ENCODE assay signal across 24 mouse cellular contexts in the genomic region with DNA sequence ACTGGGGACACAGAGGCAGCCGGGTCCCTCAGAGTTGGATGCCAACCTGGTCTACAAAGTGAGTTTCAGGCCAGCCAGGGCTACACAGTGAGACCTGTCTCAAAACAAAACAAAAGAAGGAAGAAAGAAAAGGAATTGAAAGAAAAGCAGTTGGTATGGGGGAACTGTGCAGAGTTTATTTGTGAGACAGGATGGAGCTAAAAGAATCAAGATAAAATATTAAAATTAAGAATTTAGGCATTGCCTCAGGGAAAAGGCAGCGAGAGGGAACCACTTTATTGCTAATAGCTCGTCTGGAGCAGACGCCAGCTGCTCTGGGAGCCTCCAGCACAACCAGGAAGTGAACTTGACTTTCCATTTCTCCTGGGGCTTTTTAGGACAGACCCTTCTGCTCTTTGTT. TPM values are rescaled to one million over a fixed set of nuclear protein-coding genes. Genes with fewer than 3 reads are reported as not detected.
DNase-seq lines count a peak whose midpoint lies in the region; ATAC-seq and TF ChIP-seq lines count a peak whose summit lies in the region.
"Had no signal": no experiment of that assay in that cellular context is flagged by ENCODE, and none has a peak within 500 bp of the region (broad histone marks: within the 10 kb centered on the region; RNA-seq: fewer than 3 reads in every experiment).

No protein-coding gene starts in this region.

- no peak overlapping the region for H3K4me2 ChIP-seq in kidney, embryonic 16.5 days (replicated peaks; ENCODE audit: low read depth, low read length)
- H3K4me2 ChIP-seq in neural tube, embryonic 13.5 days, result no peak overlapping the region
- no peak overlapping the region for H3K4me2 ChIP-seq in neural tube, embryonic 15.5 days
- no peak overlapping the region for H3K4me2 ChIP-seq in liver, embryonic 15.5 days
- H3K4me2 ChIP-seq: forebrain, embryonic 13.5 days; hindbrain, embryonic 12.5 days; neural tube, embryonic 12.5 days had no signal

- peak; percentile 15 for DNase-seq in kidney, adult 2 months
- peak; percentile 14 for DNase-seq in splenic B cell, adult 2 months (ENCODE audit: low read depth, low spot score)
- DNase-seq in cerebellum, adult 9-11 months, result no peak
- DNase-seq in heart, postnatal 4 days, result no peak
- DNase-seq: adrenal gland, postnatal 25 days; cerebellum, adult 11-12 months; cerebellum, postnatal 36 days; gastrocnemius, postnatal 25 days; kidney, postnatal 25 days; left cerebral cortex, postnatal 4 days; lung, postnatal 14 days; right cerebral cortex, postnatal 25 days; thymus, adult 2 months had no signal

- H3K9ac ChIP-seq in kidney, embryonic 16.5 days (replicated peaks; ENCODE audit: low read length), result no peak overlapping the region
- no peak overlapping the region for H3K9ac ChIP-seq in neural tube, embryonic 13.5 days
- H3K9ac ChIP-seq in neural tube, embryonic 15.5 days (replicated peaks), result no peak overlapping the region
- no peak overlapping the region for H3K9ac ChIP-seq in liver, embryonic 15.5 days
- H3K9ac ChIP-seq: forebrain, embryonic 13.5 days; hindbrain, embryonic 12.5 days; liver, embryonic 14.5 days; neural tube, embryonic 12.5 days had no signal

- H3K4me1 ChIP-seq in kidney, adult 2 months (ENCODE audit: control insufficient read depth, insufficient read depth, low read length), result peaks cover 10% of the 10 kb centered on the region; the same call in 1 of the 2 replicates
- H3K4me1 ChIP-seq in kidney, embryonic 16.5 days (ENCODE audit: insufficient read depth, low read length), result peaks cover 9% of the 10 kb centered on the region
- peaks cover 15% of the 10 kb centered on the region for H3K4me1 ChIP-seq in neural tube, embryonic 13.5 days (replicated peaks)
- peaks cover 10% of the 10 kb centered on the region for H3K4me1 ChIP-seq in neural tube, embryonic 15.5 days
- H3K4me1 ChIP-seq in liver, embryonic 15.5 days (replicated peaks), result peaks cover 31% of the 10 kb centered on the region
- H3K4me1 ChIP-seq: neural tube, embryonic 12.5 days had no signal

- no peaks in the 10 kb centered on the region for H3K36me3 ChIP-seq in kidney, adult 2 months (ENCODE audit: control insufficient read depth, insufficient read depth, low read length)
- peaks cover 12% of the 10 kb centered on the region for H3K36me3 ChIP-seq in kidney, embryonic 16.5 days (ENCODE audit: insufficient read depth, low read length)
- H3K36me3 ChIP-seq in neural tube, embryonic 13.5 days, result peaks cover 13% of the 10 kb centered on the region
- H3K36me3 ChIP-seq in neural tube, embryonic 15.5 days, result peaks cover 9% of the 10 kb centered on the region
- peaks cover 31% of the 10 kb centered on the region for H3K36me3 ChIP-seq in liver, embryonic 15.5 days (replicated peaks)
- H3K36me3 ChIP-seq in splenic B cell, adult 2 months (ENCODE audit: control insufficient read depth, insufficient read depth, low read length, poor library complexity, severe bottlenecking), result peaks cover 2% of the 10 kb centered on the region; the same call in 1 of the 2 replicates

- H3K4me3 ChIP-seq in kidney, adult 2 months (ENCODE audit: insufficient read depth, low read depth, low read length), result no peak overlapping the region
- no peak overlapping the region for H3K4me3 ChIP-seq in kidney, embryonic 16.5 days (ENCODE audit: low read length)
- no peak overlapping the region for H3K4me3 ChIP-seq in neural tube, embryonic 13.5 days
- H3K4me3 ChIP-seq in neural tube, embryonic 15.5 days (replicated peaks), result no peak overlapping the region
- H3K4me3 ChIP-seq in liver, embryonic 15.5 days (replicated peaks), result no peak overlapping the region
- H3K4me3 ChIP-seq: erythroblast, embryonic 14.5 days; forebrain, embryonic 13.5 days; hindbrain, embryonic 12.5 days; left cerebral cortex, adult 2 months; megakaryocyte, embryonic 14.5 days; neural tube, embryonic 12.5 days had no signal

- no peak overlapping the region for H3K27ac ChIP-seq in kidney, adult 2 months (ENCODE audit: insufficient read depth, low read depth, low read length)
- no peak overlapping the region for H3K27ac ChIP-seq in kidney, embryonic 16.5 days (ENCODE audit: low read length)
- H3K27ac ChIP-seq in neural tube, embryonic 13.5 days (replicated peaks), result peak overlapping the region; percentile 71; the same call in 1 of the 2 replicates
- H3K27ac ChIP-seq in neural tube, embryonic 15.5 days (replicated peaks), result no peak overlapping the region
- 0 out of 2 replicates have a peak overlapping the region, but pooled peaks have one; percentile 15 for H3K27ac ChIP-seq in liver, embryonic 15.5 days (replicated peaks)
- H3K27ac ChIP-seq: forebrain, embryonic 13.5 days; hindbrain, embryonic 12.5 days; left cerebral cortex, adult 2 months; liver, embryonic 14.5 days; neural tube, embryonic 12.5 days had no signal

- 45% methylated on average over 4 of the region's 4 CpGs for WGBS in kidney, adult 2 months
- WGBS in kidney, embryonic 16.5 days, result 50% methylated on average over 4 of the region's 4 CpGs
- 20% methylated on average over 4 of the region's 4 CpGs for WGBS in neural tube, embryonic 13.5 days
- WGBS in neural tube, embryonic 15.5 days, result 35% methylated on average over 4 of the region's 4 CpGs
- 61% methylated on average over 4 of the region's 4 CpGs for WGBS in liver, embryonic 15.5 days (ENCODE audit: insufficient replicate concordance)

- ATAC-seq in kidney, embryonic 16.5 days (ENCODE audit: low FRiP score, low TSS enrichment), result no peak
- no peak for ATAC-seq in neural tube, embryonic 13.5 days (ENCODE audit: low read depth)
- ATAC-seq in neural tube, embryonic 15.5 days (ENCODE audit: low FRiP score), result no peak
- no peak for ATAC-seq in liver, embryonic 15.5 days (ENCODE audit: insufficient read depth)
- ATAC-seq: forebrain, embryonic 13.5 days had no signal

- TF ChIP-seq POLR2A in kidney, adult 2 months (IDR thresholded peaks at IDR 0.05; ENCODE audit: low read depth, low read length), result no peak

- no peaks in the 10 kb centered on the region for H3K9me3 ChIP-seq in kidney, embryonic 16.5 days (ENCODE audit: low read length)
- no peaks in the 10 kb centered on the region for H3K9me3 ChIP-seq in neural tube, embryonic 13.5 days
- H3K9me3 ChIP-seq in neural tube, embryonic 15.5 days (replicated peaks), result no peaks in the 10 kb centered on the region
- H3K9me3 ChIP-seq in liver, embryonic 15.5 days (replicated peaks), result no peaks in the 10 kb centered on the region
- H3K9me3 ChIP-seq: forebrain, embryonic 13.5 days; hindbrain, embryonic 12.5 days; megakaryocyte, embryonic 14.5 days; neural tube, embryonic 12.5 days had no signal

- TF ChIP-seq CTCF in kidney, adult 2 months (conservative IDR thresholded peaks at IDR 0.05; ENCODE audit: insufficient read depth, insufficient read length, low read depth, low read length), result no peak

- no peaks in the 10 kb centered on the region for H3K27me3 ChIP-seq in kidney, adult 2 months (replicated peaks; ENCODE audit: control insufficient read depth, insufficient read depth, low read length)
- no peaks in the 10 kb centered on the region for H3K27me3 ChIP-seq in kidney, embryonic 16.5 days (ENCODE audit: insufficient read depth, low read length)
- no peaks in the 10 kb centered on the region for H3K27me3 ChIP-seq in neural tube, embryonic 13.5 days
- H3K27me3 ChIP-seq in neural tube, embryonic 15.5 days (replicated peaks), result no peaks in the 10 kb centered on the region
- H3K27me3 ChIP-seq in liver, embryonic 15.5 days, result no peaks in the 10 kb centered on the region
- no peaks in the 10 kb centered on the region for H3K27me3 ChIP-seq in splenic B cell, adult 2 months (ENCODE audit: control insufficient read depth, insufficient read depth, low read length, poor library complexity, severe bottlenecking)
- H3K27me3 ChIP-seq: forebrain, embryonic 13.5 days; hindbrain, embryonic 12.5 days; megakaryocyte, embryonic 14.5 days; neural tube, embryonic 12.5 days had no signal

RNA-seq across cellular contexts. Expression of a gene that starts 3.9 kb away (rescaled TPM):
- 34.0 and 34.5 TPM in 2 replicates for polyA plus RNA-seq in kidney, adult 2 months (2012; rRNA removed)
- 71.7 and 84.3 TPM in 2 replicates for polyA plus RNA-seq in kidney, embryonic 16.5 days (2015; fragmentation: Nextera tagmentation; extraction: Ambion mirVana)
- 51.4 and 57.7 TPM in 2 replicates for polyA plus RNA-seq in neural tube, embryonic 13.5 days (2015; fragmentation: Nextera tagmentation; extraction: Ambion mirVana)
- polyA plus RNA-seq in neural tube, embryonic 15.5 days (2015; fragmentation: Nextera tagmentation; extraction: Ambion mirVana), result 35.6 and 41.6 TPM in 2 replicates
- polyA plus RNA-seq in liver, embryonic 15.5 days (2015; fragmentation: Nextera tagmentation; extraction: Ambion mirVana), result 27.0 and 28.0 TPM in 2 replicates
- 10 to 100 TPM; 68.9 to 73.5 TPM for total RNA-seq in heart, postnatal 4 days (2021)

RNA-seq across cellular contexts. Expression of a gene that starts 17.4 kb away (rescaled TPM):
- 2.8 and 3.5 TPM in 2 replicates for polyA plus RNA-seq in kidney, adult 2 months (2012; rRNA removed)
- 3.4 and 3.5 TPM in 2 replicates for polyA plus RNA-seq in kidney, embryonic 16.5 days (2015; fragmentation: Nextera tagmentation; extraction: Ambion mirVana)
- 2.7 and 3.6 TPM in 2 replicates for polyA plus RNA-seq in neural tube, embryonic 13.5 days (2015; fragmentation: Nextera tagmentation; extraction: Ambion mirVana)
- polyA plus RNA-seq in neural tube, embryonic 15.5 days (2015; fragmentation: Nextera tagmentation; extraction: Ambion mirVana), result 1.8 and 2.0 TPM in 2 replicates
- 2.0 and 2.5 TPM in 2 replicates for polyA plus RNA-seq in liver, embryonic 15.5 days (2015; fragmentation: Nextera tagmentation; extraction: Ambion mirVana)
- total RNA-seq in heart, postnatal 4 days (2021), result 10 to 100 TPM; 17.6 to 18.2 TPM

RNA-seq across cellular contexts. Expression of a gene that starts 17.5 kb away (rescaled TPM):
- polyA plus RNA-seq in kidney, adult 2 months (2012; rRNA removed), result 0.31 and 0.48 TPM in 2 replicates
- 26.5 and 32.3 TPM in 2 replicates for polyA plus RNA-seq in kidney, embryonic 16.5 days (2015; fragmentation: Nextera tagmentation; extraction: Ambion mirVana)
- 15.8 TPM in 2 replicates for polyA plus RNA-seq in neural tube, embryonic 13.5 days (2015; fragmentation: Nextera tagmentation; extraction: Ambion mirVana)
- polyA plus RNA-seq in neural tube, embryonic 15.5 days (2015; fragmentation: Nextera tagmentation; extraction: Ambion mirVana), result 11.5 and 18.4 TPM in 2 replicates
- polyA plus RNA-seq in liver, embryonic 15.5 days (2015; fragmentation: Nextera tagmentation; extraction: Ambion mirVana), result 32.3 and 33.7 TPM in 2 replicates
- 10 to 100 TPM; 11.4 to 13.1 TPM for total RNA-seq in heart, postnatal 4 days (2021)

Comparison
In these comparisons a context has a peak if more than half of its experiments do, and no peak if none do; other contexts are left out.
1. H3K27ac ChIP-seq: peak in neural tube, embryonic 13.5 days (single experiment) and liver, embryonic 15.5 days (single experiment); none in kidney, adult 2 months (single experiment), kidney, embryonic 16.5 days (single experiment) and neural tube, embryonic 15.5 days (single experiment).
2. DNase-seq: peak in kidney, adult 2 months (single experiment) and splenic B cell, adult 2 months (single experiment); none in cerebellum, adult 9-11 months (single experiment) and heart, postnatal 4 days (single experiment).